Mouse (Mus musculus) ovary, postnatal 36 days (tissue): ENCODE measurements at regions not wholly inside any gene's neighbourhood (a gene's known extent, or its start where the extent isn't known, plus 50 kb on each side); places are given as distances from the start of the nearest gene placed in this dataset.

ENCODE experiments used
- DNase-seq: peaks from one replicate; pipeline ENCODE4 v3.0.0; 2022; ENCODE audit warnings: low spot score, mixed read lengths

DNA sequence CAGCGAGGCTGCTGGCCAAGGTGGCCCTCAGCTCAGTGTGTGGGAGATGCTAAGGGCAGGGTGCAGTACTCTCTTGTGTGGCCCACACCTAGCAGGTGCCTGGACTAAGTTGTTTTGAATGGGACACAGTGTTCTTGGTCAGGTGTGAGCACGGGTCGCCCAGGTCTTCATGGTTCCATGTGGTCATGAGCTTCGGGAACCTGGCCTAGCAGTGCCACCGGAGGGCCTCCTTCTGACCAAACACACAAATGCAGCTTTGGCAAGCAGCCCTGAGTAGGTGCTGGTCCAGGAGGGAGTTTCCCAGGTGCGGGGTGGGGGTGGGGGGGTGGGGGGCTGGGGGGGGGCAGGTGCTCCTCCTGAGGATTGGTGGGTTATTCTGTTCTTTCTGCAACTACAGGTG is 127.6 kb downstream of the Gadd45g start:
- DNase-seq = no peak

GRCm38 (mm10) chr13:51975330-51975729 is 128.9 kb downstream of the Gadd45g start:
- no peak for DNase-seq

- DNase-seq = peak; percentile 40
Observed at GRCm38 (mm10) chr13:51975801-51976601, 129.5 kb downstream of the Gadd45g start.

DNA sequence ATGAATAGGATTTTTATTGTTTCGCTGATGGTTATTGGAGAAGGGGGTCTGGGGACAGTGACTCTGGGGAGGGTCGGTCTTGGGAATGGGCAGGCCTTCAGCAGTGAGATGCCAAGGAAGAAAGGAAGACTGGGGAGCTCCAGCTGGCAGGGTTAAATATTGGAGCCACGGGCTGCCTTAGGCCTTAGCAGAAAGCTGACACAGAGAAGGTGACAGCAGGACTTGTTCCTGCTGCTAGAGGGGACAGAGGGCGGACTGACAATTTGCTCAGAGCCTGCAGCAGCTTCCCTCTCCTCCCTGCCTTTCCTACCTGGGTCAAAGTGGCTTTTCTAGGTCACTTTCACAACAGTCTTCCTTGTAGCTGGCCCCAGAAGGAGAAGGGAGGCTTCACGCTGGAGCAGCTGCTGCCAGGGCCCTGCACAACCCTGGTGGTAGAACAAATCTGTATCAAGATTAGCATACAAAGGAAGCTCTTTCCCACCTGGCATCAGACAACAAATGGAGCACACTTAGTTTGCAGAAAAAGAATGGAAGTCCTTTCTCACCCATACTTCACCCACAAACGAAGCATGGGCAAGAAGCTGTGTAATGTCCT is 130.2 kb downstream of the Gadd45g start:
- no peak for DNase-seq

- peak; percentile 33 for DNase-seq
Observed at GRCm38 (mm10) chr13:51979301-51979977, 133.0 kb downstream of the Gadd45g start.

- DNase-seq = no peak
Observed at GRCm38 (mm10) chr13:51980344-51980743, 133.9 kb downstream of the Gadd45g start.

DNA sequence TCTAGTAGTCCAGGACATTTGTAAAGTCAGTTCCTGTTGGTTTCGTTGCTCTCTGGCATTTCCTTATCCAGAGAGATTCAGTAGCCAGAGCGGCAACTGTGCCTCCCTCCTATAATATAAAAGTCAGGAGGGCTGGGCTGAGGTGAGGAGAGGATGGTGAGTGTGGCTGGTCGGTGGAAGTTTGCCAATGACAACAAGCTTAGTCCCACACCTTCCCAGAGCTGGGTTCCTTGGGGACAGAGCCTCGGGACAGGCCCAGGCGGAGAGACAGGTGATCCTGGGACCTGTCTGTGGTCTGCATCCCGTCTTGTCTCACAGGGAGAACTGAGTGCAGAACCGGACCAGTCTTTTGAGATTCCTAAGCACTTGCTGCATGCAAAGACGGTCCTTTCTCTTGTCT is 136.5 kb downstream of the Gadd45g start:
- no peak for DNase-seq

- no peak for DNase-seq
Observed at GRCm38 (mm10) chr13:51983575-51983974, 137.1 kb downstream of the Gadd45g start.

- no peak for DNase-seq
Observed at GRCm38 (mm10) chr13:51991339-51991738, 144.9 kb downstream of the Gadd45g start.

DNA sequence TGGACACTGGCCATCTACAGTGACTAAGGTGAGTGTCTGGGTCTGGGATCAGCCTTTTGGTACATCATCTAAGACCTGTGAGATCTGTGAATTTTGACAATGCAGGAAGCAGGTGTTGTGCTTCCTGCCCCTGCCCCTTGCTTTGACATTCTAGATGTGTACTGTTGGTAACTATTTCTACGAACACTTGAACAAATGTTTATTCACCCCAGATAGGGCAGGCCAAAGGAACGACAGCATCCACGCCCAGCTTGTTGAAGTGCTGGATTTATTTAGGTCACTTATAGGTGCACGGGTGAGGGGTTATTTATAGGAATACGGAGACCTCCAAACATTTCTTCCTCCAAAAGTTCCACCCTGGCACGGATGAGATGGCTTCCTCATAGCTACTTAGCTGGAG is 146.4 kb downstream of the Gadd45g start:
- no peak for DNase-seq

DNA sequence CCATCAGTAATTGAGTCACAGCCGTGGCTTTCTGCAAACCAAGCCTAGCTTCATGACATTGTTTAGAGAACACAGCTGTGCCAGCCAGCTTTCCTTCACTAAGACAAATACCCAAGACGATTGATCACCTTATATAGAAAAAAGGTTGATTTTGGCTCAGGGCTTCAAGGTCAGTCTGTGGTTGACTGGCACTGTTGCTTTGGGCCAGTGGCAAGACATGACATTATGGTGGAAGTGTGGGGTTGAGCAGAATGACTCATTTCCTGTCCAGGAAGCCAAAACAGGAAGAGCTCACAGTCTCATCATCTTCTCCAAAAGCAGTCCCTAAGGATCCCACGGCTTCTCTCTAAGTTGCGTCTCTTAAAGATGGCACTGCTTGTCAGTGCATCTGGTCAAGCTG is 149.7 kb downstream of the Gadd45g start:
- no peak for DNase-seq

GRCm38 (mm10) chr13:51998542-51998941 is 152.1 kb downstream of the Gadd45g start:
- DNase-seq = no peak

DNA sequence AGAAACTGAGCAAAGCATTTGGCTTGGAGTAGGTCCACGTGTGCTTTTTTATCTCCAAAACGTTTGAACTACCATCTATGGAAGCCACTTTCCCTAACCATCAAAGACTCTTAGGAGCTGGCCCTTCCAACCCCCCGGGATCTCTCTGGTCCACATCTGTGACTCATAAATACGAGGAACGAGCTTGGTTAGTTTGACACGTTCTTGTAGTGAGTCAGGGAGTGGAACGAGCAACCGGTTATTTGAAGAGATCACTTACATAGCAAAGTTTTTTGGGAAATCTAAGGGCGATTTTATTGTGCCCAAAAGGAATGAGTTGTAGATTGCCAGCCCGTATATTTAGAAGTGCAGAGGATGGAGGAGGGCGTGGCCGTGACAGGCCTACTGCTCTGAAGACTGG is 155.3 kb downstream of the Gadd45g start:
- no peak for DNase-seq

- DNase-seq = no peak
Observed at GRCm38 (mm10) chr13:52003946-52004539, 157.6 kb downstream of the Gadd45g start.

- no peak for DNase-seq
Observed at GRCm38 (mm10) chr13:52007585-52008395, 161.3 kb downstream of the Gadd45g start.

DNA sequence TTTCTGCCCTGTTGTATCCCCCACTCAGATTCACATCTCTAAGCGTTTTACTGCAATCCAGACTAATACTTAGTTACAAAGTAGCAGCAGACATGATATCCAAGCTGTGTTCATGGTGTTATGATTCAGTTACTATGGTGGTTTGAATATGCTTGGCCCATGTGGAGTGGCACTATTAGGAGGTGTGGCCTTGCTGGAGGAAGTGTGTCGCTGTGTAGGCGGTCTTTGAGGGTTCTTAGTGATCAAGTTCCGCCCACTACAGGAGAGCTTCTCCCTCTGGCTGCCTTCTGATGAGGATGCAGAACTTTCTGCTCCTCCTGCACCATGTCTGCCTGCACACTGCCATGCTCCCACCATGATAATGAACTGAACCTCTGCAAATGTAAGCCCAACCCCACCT is 162.8 kb downstream of the Gadd45g start:
- DNase-seq = no peak

DNA sequence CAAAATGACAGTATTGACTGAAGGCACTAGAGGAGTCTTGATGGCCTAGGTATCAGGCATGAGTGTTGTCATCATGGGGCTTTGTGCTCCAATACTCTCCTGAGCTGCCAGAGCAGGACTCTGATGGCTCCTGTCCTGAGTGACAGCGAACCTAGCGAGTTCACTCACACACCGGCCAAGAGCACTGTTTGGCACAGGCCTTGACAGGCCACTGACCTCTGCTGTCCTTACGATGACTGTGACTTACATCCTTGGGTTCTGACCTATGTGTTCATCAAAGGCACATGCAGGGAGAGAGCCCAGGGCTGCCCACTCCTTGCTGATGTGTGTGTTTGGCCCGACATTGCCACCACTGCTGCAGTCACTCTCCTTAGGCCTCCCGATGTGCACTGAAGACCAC is 163.3 kb downstream of the Gadd45g start:
- no peak for DNase-seq

DNA sequence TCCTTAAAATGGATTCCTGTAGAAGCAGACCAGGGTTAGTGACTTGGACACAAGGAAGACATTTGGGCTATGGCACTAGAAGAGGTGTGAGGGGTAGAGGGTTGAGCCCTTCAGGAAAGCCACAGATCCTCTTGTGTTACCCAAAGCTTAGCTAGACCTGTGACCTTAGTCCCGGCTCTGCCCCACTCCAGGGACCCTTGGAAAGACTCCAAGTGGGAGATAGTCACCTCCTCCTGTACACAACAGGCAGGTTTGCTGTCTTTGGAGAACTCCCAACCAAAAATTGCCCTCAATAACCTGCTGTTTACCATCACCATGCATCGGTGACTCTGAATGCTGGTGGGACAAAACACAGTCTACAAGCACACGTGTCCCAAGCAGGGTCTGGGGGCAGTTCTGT is 164.5 kb downstream of the Gadd45g start:
- no peak for DNase-seq

GRCm38 (mm10) chr13:52013182-52013581 is 166.7 kb downstream of the Gadd45g start:
- DNase-seq = no peak

- DNase-seq = no peak
Observed at GRCm38 (mm10) chr13:52013757-52014156, 167.3 kb downstream of the Gadd45g start.

DNA sequence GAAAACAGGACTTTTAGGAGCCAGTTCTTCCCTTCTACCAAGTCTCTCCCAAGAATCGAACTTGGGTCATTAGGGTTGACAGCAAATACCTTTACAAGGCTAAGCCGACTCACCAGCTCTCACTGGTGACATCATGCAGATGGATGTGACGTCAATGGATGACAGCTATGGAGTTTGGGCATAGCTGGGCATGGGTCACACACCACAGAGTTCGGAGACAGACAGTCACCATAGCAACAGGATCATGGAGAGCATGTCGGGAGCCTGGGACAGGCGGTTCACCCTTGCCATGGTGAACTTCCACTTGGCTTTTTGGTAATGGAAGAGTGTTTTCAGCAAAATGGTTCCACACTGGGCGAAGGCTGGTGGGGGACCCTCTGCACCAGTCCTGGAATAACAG is 168.1 kb downstream of the Gadd45g start:
- no peak for DNase-seq

DNA sequence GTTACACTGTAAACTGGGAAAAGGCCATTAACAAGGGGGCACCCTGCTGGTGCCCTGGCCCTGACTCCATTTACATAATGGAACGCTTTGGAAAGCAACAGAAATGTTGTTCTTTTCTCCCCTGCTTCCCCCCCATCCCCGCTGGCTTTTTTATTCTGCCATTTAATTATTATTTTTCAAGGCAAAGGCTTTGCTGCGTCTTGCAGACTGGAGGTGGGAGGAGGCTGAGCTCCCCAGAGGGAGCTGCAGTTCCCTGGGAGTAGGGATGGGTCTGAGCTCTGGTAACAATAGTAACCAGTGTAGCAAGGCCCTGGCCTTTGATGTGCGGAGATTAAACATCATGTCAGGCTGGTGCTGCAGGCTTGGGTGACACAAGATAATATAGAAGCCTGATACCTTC is 168.6 kb downstream of the Gadd45g start:
- no peak for DNase-seq
